Mouse (Mus musculus) MEL (cell line): ENCODE data around the gene Wnt9a.

Experiments used
- CTCF ChIP-seq, 3 experiments: IDR thresholded peaks in 2 of 3; conservative IDR thresholded peaks in 1 of 3; 2 replicates each; pipeline ENCODE4 v1.5.1; 2011 to 2012; ENCODE audit warnings: low read length in 3 of 3, low read depth in 2 of 3, mild to moderate bottlenecking in 2 of 3, improper control_type of control experiment in 1 of 3, inconsistent platforms in 1 of 3, mixed read lengths in 1 of 3, moderate library complexity in 1 of 3; ENCODE audit not compliant: control insufficient read depth in 1 of 3, insufficient read depth in 1 of 3, poor library complexity in 1 of 3, severe bottlenecking in 1 of 3
- GATA1 ChIP-seq: IDR thresholded peaks from 2 replicates; pipeline ENCODE4 v1.6.1; 2011; ENCODE audit warnings: low read depth, low read length, improper control_type of control experiment
- POLR2A ChIP-seq, 2 experiments: IDR thresholded peaks; 2 replicates each; pipeline ENCODE4 v1.6.1; 2011 to 2012; ENCODE audit warnings: low read length in 2 of 2, mild to moderate bottlenecking in 2 of 2, control low read depth in 1 of 2, improper control_type of control experiment in 1 of 2, low read depth in 1 of 2, moderate library complexity in 1 of 2; ENCODE audit not compliant: control insufficient read depth in 1 of 2, insufficient read depth in 1 of 2, poor library complexity in 1 of 2
- ZKSCAN1 ChIP-seq: IDR thresholded peaks from 2 replicates; pipeline ENCODE4 v1.6.1; 2012; ENCODE audit warnings: low read depth, mild to moderate bottlenecking, inconsistent platforms, low read length, improper control_type of control experiment, moderate library complexity
- ZNF384 ChIP-seq: IDR thresholded peaks from 2 replicates; pipeline ENCODE4 v1.6.1; 2012; ENCODE audit warnings: low read depth, mild to moderate bottlenecking, inconsistent platforms, low read length, improper control_type of control experiment

GRCm38 (mm10) chr11:59307422-59308163 is 865 bp downstream of the Wnt9a start:
- TF ChIP-seq GATA1 (no peak), ZKSCAN1 (no peak), CTCF (IDR thresholded peaks at IDR 0.05 in 2 of 3, conservative IDR thresholded peaks at IDR 0.05 in 1 of 3; ENCODE audit: control insufficient read depth in 1 of 3, insufficient read depth in 1 of 3, low read depth in 2 of 3, low read length in 3 of 3, poor library complexity in 1 of 3, severe bottlenecking in 1 of 3) (no peak), POLR2A (IDR thresholded peaks at IDR 0.05; ENCODE audit: control insufficient read depth in 1 of 2, insufficient read depth in 1 of 2, low read depth in 1 of 2, low read length in 2 of 2, poor library complexity in 1 of 2) (no peak), ZNF384 (no peak)
